Mouse (Mus musculus): ENCODE measurements around the gene Cd3e.

DNA sequence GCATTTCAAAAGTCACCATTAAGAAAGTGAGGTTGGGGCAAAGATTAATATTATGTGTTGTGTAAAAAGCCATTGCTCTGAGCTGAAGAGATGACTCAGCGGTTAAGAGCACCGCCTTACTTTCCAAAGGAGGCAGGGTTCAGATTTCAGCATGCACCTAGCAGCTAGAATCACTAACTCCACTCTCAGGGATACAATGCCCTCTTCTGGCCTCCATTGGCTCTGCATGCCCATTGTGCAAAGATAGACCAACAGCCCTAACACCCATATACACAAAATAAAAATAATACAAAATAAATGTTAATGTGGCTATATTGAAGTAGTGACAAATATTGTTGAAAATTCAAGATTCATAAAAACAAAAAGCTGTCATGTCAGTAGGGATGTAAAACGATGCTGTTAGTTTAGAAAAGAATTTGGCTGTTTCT, 42.6 kb downstream of the Cd3e start:
- TF ChIP-seq CTCF (IDR thresholded peaks at IDR 0.05) (peak; percentile 96), POLR2A (IDR thresholded peaks at IDR 0.05; ENCODE audit: insufficient read depth, low read depth, low read length) (no peak)
